Mouse (Mus musculus) MEL (cell line): ENCODE measurements around the gene Iqsec1. TPM values are rescaled to one million over a fixed set of nuclear protein-coding genes. Genes with fewer than 3 reads are reported as not detected.

ENCODE experiments used
- DNase-seq: peaks from one replicate; pipeline ENCODE4 v3.0.0; 2011; ENCODE audit warnings: low read depth, low spot score
- H3K27ac ChIP-seq: 2 replicates; pipeline ENCODE4 v1.5.1; 2012; ENCODE audit warnings: low read depth, mild to moderate bottlenecking, control low read depth, low read length, moderate library complexity; ENCODE audit not compliant: control insufficient read depth
- H3K27me3 ChIP-seq, 2 experiments: fragments of 150-350 bp in 1 of 2; sonication (generic) in 1 of 2; 2 replicates each; pipeline ENCODE4 v1.6.1; 2012; ENCODE audit warnings: low read length in 2 of 2, mild to moderate bottlenecking in 2 of 2, improper control_type of control experiment in 1 of 2, moderate library complexity in 1 of 2; ENCODE audit not compliant: insufficient read depth in 2 of 2, control insufficient read depth in 1 of 2
- H3K36me3 ChIP-seq, 2 experiments: 2 replicates each; pipeline ENCODE4 v1.6.1; 2012 to 2014; ENCODE audit warnings: low read length in 2 of 2, improper control_type of control experiment in 1 of 2, inconsistent platforms in 1 of 2, mild to moderate bottlenecking in 1 of 2; ENCODE audit not compliant: insufficient read depth in 2 of 2, control insufficient read depth in 1 of 2
- H3K4me1 ChIP-seq, 2 experiments: fragments of 150-350 bp in 1 of 2; sonication (generic) in 1 of 2; 2 replicates each; pipeline ENCODE4 v1.6.1; 2012; ENCODE audit warnings: low read length in 2 of 2, improper control_type of control experiment in 1 of 2, mild to moderate bottlenecking in 1 of 2; ENCODE audit not compliant: insufficient read depth in 2 of 2, control insufficient read depth in 1 of 2
- H3K4me3 ChIP-seq, 2 experiments: fragments of 150-350 bp in 1 of 2; sonication (generic) in 1 of 2; 2 replicates each; pipeline ENCODE4 v1.5.1; 2012; ENCODE audit warnings: low read depth in 2 of 2, low read length in 2 of 2, mild to moderate bottlenecking in 2 of 2, moderate library complexity in 2 of 2, control low read depth in 1 of 2, improper control_type of control experiment in 1 of 2; ENCODE audit not compliant: control insufficient read depth in 1 of 2, insufficient read depth in 1 of 2
- H3K79me2 ChIP-seq: 2 replicates; pipeline ENCODE4 v1.6.1; 2012; ENCODE audit warnings: mild to moderate bottlenecking, low read length, moderate library complexity; ENCODE audit not compliant: control insufficient read depth, poor library complexity, insufficient read depth
- H3K9ac ChIP-seq: 2 replicates; pipeline ENCODE4 v1.6.1; 2012; ENCODE audit warnings: low read depth, mild to moderate bottlenecking, control low read depth, low read length, moderate library complexity; ENCODE audit not compliant: control insufficient read depth, poor library complexity, severe bottlenecking
- H3K9me3 ChIP-seq: fragments of 150-350 bp; sonication (generic); replicated peaks from 2 replicates; pipeline ENCODE4 v1.6.1; 2012; ENCODE audit warnings: mild to moderate bottlenecking, low read length, improper control_type of control experiment, moderate library complexity; ENCODE audit not compliant: insufficient read depth
- CHD1 ChIP-seq: IDR thresholded peaks from 2 replicates; pipeline ENCODE4 v1.6.1; 2012; ENCODE audit warnings: low read depth, mild to moderate bottlenecking, inconsistent platforms, low read length, improper control_type of control experiment
- ELF1 ChIP-seq: IDR thresholded peaks from 2 replicates; pipeline ENCODE4 v1.6.1; 2014; ENCODE audit warnings: low read depth, mild to moderate bottlenecking, inconsistent platforms, low read length, improper control_type of control experiment, moderate library complexity
- EP300 ChIP-seq, 2 experiments: IDR thresholded peaks; 2 replicates each; pipeline ENCODE4 v1.6.1; 2011; ENCODE audit warnings: improper control_type of control experiment in 2 of 2, low read length in 2 of 2, low read depth in 1 of 2, mild to moderate bottlenecking in 1 of 2
- HCFC1 ChIP-seq: IDR thresholded peaks from 2 replicates; pipeline ENCODE4 v1.6.1; 2012; ENCODE audit warnings: low read depth, mild to moderate bottlenecking, inconsistent platforms, low read length, improper control_type of control experiment, moderate library complexity
- JUND ChIP-seq: IDR thresholded peaks from 2 replicates; pipeline ENCODE4 v1.6.1; 2011; ENCODE audit warnings: low read depth, mild to moderate bottlenecking, improper control_type of control experiment, low read length
- MAX ChIP-seq: IDR thresholded peaks from 2 replicates; pipeline ENCODE4 v1.6.1; 2011; ENCODE audit warnings: low read length, improper control_type of control experiment
- MAZ ChIP-seq: IDR thresholded peaks from 2 replicates; pipeline ENCODE4 v1.6.1; 2012; ENCODE audit warnings: low read depth, mild to moderate bottlenecking, inconsistent platforms, low read length, improper control_type of control experiment
- MEF2A ChIP-seq: IDR thresholded peaks from 2 replicates; pipeline ENCODE4 v1.6.1; 2014; ENCODE audit warnings: low read depth, mild to moderate bottlenecking, inconsistent platforms, low read length, improper control_type of control experiment; ENCODE audit not compliant: poor library complexity, insufficient replicate concordance, severe bottlenecking; ENCODE audit errors: extremely low read depth
- MYC ChIP-seq: IDR thresholded peaks from 2 replicates; pipeline ENCODE4 v1.6.1; 2011; ENCODE audit warnings: low read depth, mild to moderate bottlenecking, low read length, improper control_type of control experiment, moderate library complexity
- POLR2AphosphoS2 ChIP-seq: IDR thresholded peaks from 2 replicates; pipeline ENCODE4 v1.6.1; 2011; ENCODE audit warnings: low read length, improper control_type of control experiment
- POLR2AphosphoS5 ChIP-seq: IDR thresholded peaks from 2 replicates; pipeline ENCODE4 v1.6.1; 2012; ENCODE audit warnings: low read depth, borderline replicate concordance, mild to moderate bottlenecking, inconsistent platforms, low read length, moderate library complexity, mixed read lengths
- RAD21 ChIP-seq: IDR thresholded peaks from 2 replicates; pipeline ENCODE4 v1.6.1; 2011; ENCODE audit warnings: mild to moderate bottlenecking, low read depth, low read length, improper control_type of control experiment
- TBP ChIP-seq: IDR thresholded peaks from 2 replicates; pipeline ENCODE4 v1.8.0; 2011; ENCODE audit warnings: low read depth, low read length, improper control_type of control experiment
- USF1 ChIP-seq: IDR thresholded peaks from 2 replicates; pipeline ENCODE4 v1.6.1; 2014; ENCODE audit warnings: low read depth, mild to moderate bottlenecking, inconsistent platforms, low read length, improper control_type of control experiment, moderate library complexity
- ZKSCAN1 ChIP-seq: IDR thresholded peaks from 2 replicates; pipeline ENCODE4 v1.6.1; 2012; ENCODE audit warnings: low read depth, mild to moderate bottlenecking, inconsistent platforms, low read length, improper control_type of control experiment, moderate library complexity
- polyA plus RNA-seq, 2 experiments: library from polyadenylated mRNA; stranded (reverse) in 1 of 2; unstranded in 1 of 2; fragments of >175 nt in 1 of 2; fragments of >200 nt in 1 of 2; gene quantifications; 2 replicates each; pipeline versions ENCODE4 v1.2.1 to v1.2.4; 2012; ENCODE audit warnings: low replicate concordance in 2 of 2, low read depth in 1 of 2; ENCODE audit not compliant: insufficient read length in 2 of 2, insufficient read depth in 1 of 2, missing spikeins in 1 of 2
- total RNA-seq: library from RNA; depleted of rRNA; stranded (reverse); fragments of 300-350 nt; gene quantifications from 2 replicates; pipeline ENCODE4 v1.2.3, GENCODE M21; 2012

Iqsec1 gene
- total and polyA plus RNA-seq, 3 experiments: 14.8 to 73.4 (median 30.8) TPM

DNA sequence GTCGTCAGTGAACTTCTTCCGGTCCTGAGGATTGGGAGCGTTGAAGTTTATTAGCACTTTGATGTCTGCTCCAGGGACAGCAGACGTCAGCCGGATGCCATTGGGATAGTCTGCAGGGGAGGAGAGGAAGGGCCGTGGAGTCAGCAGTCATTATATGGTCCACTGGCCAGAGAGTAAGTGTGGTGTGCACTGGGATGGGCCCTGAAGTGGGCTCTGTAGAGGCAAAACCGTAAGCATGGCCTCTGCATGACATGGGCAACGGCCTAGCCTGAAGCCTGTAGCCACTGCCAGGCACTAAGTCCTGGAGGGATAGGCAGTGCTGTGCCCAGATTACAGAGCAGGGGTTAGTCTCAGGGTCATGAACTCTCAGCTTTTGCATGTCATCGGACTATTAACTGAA is 319.8 kb downstream of the Iqsec1 start:
- peaks cover 0 to 3% of the 10 kb centered on the region in 2 experiments; a peak in 2 of 4 replicates for H3K36me3 ChIP-seq
- no peaks in the 10 kb centered on the region for H3K9me3 ChIP-seq
- no peak overlapping the region for H3K9ac ChIP-seq
- no peak overlapping the region for H3K4me3 ChIP-seq
- H3K27ac ChIP-seq: no peak overlapping the region
- no peak for TF ChIP-seq USF1
- no peak for TF ChIP-seq MEF2A
- TF ChIP-seq MAZ: no peak
- TF ChIP-seq MAX: no peak
- TF ChIP-seq HCFC1: no peak
- TF ChIP-seq POLR2AphosphoS2: no peak
- TF ChIP-seq TBP: no peak
- no peak for TF ChIP-seq POLR2AphosphoS5
- TF ChIP-seq MYC: no peak
- no peak for TF ChIP-seq JUND
- TF ChIP-seq RAD21: no peak
- no peak for TF ChIP-seq CHD1
- TF ChIP-seq EP300 (IDR thresholded peaks at IDR 0.05; ENCODE audit: low read depth in 1 of 2, low read length in 2 of 2): no peak
- H3K27me3 ChIP-seq: no peaks in the 10 kb centered on the region
- H3K4me1 ChIP-seq: no peaks in the 10 kb centered on the region
- DNase-seq: no peak
- H3K79me2 ChIP-seq: no peaks in the 10 kb centered on the region

DNA sequence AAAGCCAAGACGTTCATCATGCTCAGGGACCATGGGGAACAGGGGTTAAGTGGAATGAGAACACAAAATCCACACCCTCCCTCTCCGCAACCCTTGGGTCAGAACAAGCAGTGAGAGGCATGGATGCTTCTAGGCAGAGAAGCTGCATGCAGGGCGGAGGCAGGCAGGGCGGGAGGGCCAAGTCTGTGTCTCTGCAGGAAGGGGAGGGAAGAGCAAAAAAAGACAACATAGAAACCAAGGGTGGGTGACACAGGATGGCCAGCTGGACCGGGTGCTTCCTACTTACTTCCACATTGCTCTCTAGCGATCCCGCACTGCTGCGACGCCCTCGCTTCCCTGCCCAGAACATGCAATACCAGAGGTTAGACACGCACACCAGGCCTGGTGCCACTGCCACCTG is 324.7 kb downstream of the Iqsec1 start:
- no peaks in the 10 kb centered on the region for H3K79me2 ChIP-seq
- DNase-seq: no peak
- H3K4me1 ChIP-seq: no peaks in the 10 kb centered on the region
- no peak overlapping the region for H3K27ac ChIP-seq
- H3K27me3 ChIP-seq: no peaks in the 10 kb centered on the region
- no peak overlapping the region for H3K4me3 ChIP-seq
- no peak overlapping the region for H3K9ac ChIP-seq
- no peaks in the 10 kb centered on the region; a peak in 1 of 4 replicates for H3K36me3 ChIP-seq
- H3K9me3 ChIP-seq: no peaks in the 10 kb centered on the region
- no peak for TF ChIP-seq ZKSCAN1

DNA sequence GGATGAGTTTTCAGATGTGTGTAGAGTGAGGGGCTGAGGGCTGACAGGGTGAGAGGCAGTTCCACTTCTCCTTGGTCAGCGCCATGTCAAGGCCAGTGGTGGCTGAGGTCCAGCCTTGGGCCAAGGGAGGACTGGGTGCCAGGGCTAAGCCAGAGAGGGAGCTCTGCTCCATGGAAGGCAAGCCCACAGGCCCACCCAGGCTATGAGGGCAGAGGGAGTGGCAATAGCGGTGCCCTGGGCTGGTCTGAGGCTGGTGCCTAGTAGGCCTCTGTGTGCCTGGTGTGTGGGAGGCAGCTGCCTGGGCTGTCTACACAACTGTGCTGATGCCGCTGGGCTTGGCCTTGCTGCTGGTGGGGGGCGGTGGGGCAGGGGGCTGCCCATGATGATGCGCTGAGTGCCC is 326.3 kb downstream of the Iqsec1 start:
- Histone ChIP-seq H3K4me3 (no peak overlapping the region), H3K9me3 (no peaks in the 10 kb centered on the region), H3K27ac (no peak overlapping the region), H3K4me1 (no peaks in the 10 kb centered on the region), H3K36me3 (no peaks in the 10 kb centered on the region; a peak in 1 of 4 replicates), H3K79me2 (no peaks in the 10 kb centered on the region), H3K27me3 (no peaks in the 10 kb centered on the region), H3K9ac (no peak overlapping the region)
- TF ChIP-seq ELF1: no peak
- DNase-seq: no peak
